Mouse (Mus musculus) forebrain, embryonic 14.5 days (tissue): ENCODE measurements around the gene Elp5. TPM values are rescaled to one million over a fixed set of nuclear protein-coding genes. Genes with fewer than 3 reads are reported as not detected.

ENCODE experiments used
- ATAC-seq: fragments of 200-750 bp; cut with Nextera tagmentation; 2 replicates; pipeline ENCODE4 v1.8.0; 2017; ENCODE audit warnings: mild to moderate bottlenecking, moderate library complexity
- DNase-seq: peaks from one replicate; pipeline ENCODE4 v3.0.0-alpha.2; 2015; ENCODE audit warnings: low spot score
- H3K27ac ChIP-seq: fragments of 300-500 bp; sonication (generic); 2 replicates; pipeline ENCODE4 v1.5.1; 2014; ENCODE audit warnings: low read depth, mild to moderate bottlenecking, control low read depth, low read length, moderate library complexity
- H3K27me3 ChIP-seq: fragments of 300-500 bp; sonication (generic); replicated peaks from 2 replicates; pipeline ENCODE4 v1.6.1; 2014; ENCODE audit warnings: low read length, control low read depth, mixed read lengths; ENCODE audit not compliant: control insufficient read depth, insufficient read depth
- H3K36me3 ChIP-seq: fragments of 300-500 bp; sonication (generic); 2 replicates; pipeline ENCODE4 v1.6.1; 2014; ENCODE audit warnings: low read length, control low read depth; ENCODE audit not compliant: control insufficient read depth, insufficient read depth
- H3K4me1 ChIP-seq: fragments of 300-500 bp; sonication (generic); 2 replicates; pipeline ENCODE4 v1.6.1; 2014; ENCODE audit warnings: antibody characterized with exemption, low read length, control low read depth; ENCODE audit not compliant: control insufficient read depth, insufficient read depth
- H3K4me2 ChIP-seq: fragments of 300-500 bp; sonication (generic); 2 replicates; pipeline ENCODE4 v1.6.1; 2014; ENCODE audit warnings: mild to moderate bottlenecking, control low read depth, low read length
- H3K4me3 ChIP-seq: fragments of 300-500 bp; sonication (generic); 2 replicates; pipeline ENCODE4 v1.5.1; 2014; ENCODE audit warnings: low read depth, low read length, control low read depth
- H3K9ac ChIP-seq: fragments of 300-500 bp; sonication (generic); 2 replicates; pipeline ENCODE4 v1.6.1; 2014; ENCODE audit warnings: mild to moderate bottlenecking, low read length, control low read depth, moderate library complexity
- H3K9me3 ChIP-seq: fragments of 300-500 bp; sonication (generic); replicated peaks from 2 replicates; pipeline ENCODE4 v1.6.1; 2016; ENCODE audit warnings: low read length, control low read depth, mixed read lengths; ENCODE audit not compliant: control insufficient read depth
- WGBS: fragments of 180-500 bp; shearing (Covaris S2); extraction: QIAGEN DNeasy Blood & Tissue Kit; methylation state at CpG from one replicate; pipeline ENCODE4 v1.1.7; 2014; 5-methylcytosine and 5-hydroxymethylcytosine counted together
- polyA plus RNA-seq: library from polyadenylated mRNA; unstranded; fragments of >200 nt; fragmentation: Nextera tagmentation; extraction: Ambion mirVana; gene quantifications from 2 replicates; pipeline ENCODE4 v1.2.1, GENCODE M21; 2014

The Elp5 gene
- polyA plus RNA-seq, 1 experiment from 2014 or later = 203 TPM

DNA sequence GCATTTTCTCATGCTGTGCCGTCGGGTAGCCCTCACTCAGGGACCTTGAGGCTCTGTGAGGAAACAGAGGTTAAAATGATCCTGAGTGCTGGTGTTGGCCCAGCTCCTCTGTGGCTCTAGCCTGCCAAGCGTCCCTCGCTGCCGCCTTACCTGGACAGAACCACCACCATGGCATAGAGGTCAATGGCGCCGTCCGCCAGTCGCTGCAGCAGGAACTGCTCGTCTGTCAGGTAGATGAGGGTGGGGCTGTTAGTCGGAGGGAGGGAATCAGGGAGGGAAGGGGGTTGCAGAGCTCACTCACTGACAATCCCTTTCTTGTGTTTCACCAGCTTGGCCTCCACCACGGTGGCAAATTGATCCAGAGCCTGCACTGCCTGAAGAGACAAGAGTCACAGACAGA is 28.2 kb upstream of the Elp5 start:
- DNase-seq (no peak), ATAC-seq (no peak)
- H3K4me2 ChIP-seq = no peak overlapping the region
- no peak overlapping the region for H3K9ac ChIP-seq
- peaks cover 3% of the 10 kb centered on the region; the same call in 1 of the 2 replicates for H3K4me1 ChIP-seq
- H3K27ac ChIP-seq = no peak overlapping the region
- no peaks in the 10 kb centered on the region for H3K27me3 ChIP-seq
- 90% methylated on average over 12 of the region's 12 CpGs for WGBS
- H3K36me3 ChIP-seq = peaks cover 85% of the 10 kb centered on the region
- H3K9me3 ChIP-seq = no peaks in the 10 kb centered on the region
- H3K4me3 ChIP-seq = no peak overlapping the region

DNA sequence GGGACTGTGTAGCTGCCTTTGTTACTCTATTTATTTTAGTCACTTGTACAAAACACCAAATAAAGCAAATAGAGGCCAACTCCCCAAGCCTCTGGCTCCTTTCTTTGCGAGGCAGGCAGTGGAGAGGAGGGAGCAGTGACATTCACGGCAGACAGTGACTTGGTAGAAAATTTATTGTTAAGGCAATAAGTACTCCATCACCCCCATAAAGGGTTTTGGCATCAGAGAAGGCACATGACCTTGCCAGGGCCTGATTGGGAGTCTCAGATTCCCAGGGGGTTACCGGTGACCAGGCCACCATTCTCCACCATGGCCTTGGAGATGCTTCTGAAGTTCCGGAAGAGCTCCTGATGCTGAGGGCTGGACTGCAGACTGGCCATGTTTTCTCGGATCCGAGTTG is 27.7 kb upstream of the Elp5 start:
- WGBS = 92% methylated on average over 6 of the region's 6 CpGs

DNA sequence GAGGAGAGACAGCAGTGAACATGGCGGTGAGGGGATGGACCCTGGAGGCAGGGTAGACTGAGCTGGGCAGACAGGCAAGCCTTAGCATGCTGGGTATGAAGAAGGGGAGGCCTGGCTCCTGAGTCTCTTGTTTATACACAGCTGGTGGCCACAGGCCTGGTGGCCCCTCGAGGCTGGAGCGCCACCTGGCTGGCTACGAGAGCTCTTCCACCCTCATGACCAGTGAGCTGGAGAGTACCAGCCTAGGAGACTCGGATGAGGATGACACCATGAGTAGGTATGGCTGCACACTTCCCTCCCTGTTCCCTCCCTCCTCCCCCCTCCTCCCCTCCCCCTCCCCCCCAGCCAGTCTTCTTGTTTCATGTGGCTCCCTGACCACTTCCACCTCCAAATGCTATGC is 23.2 kb upstream of the Elp5 start:
- Histone ChIP-seq H3K27me3 (no peaks in the 10 kb centered on the region), H3K4me2 (no peak overlapping the region), H3K36me3 (peaks cover 64% of the 10 kb centered on the region), H3K9me3 (no peaks in the 10 kb centered on the region), H3K27ac (no peak overlapping the region), H3K4me1 (peaks cover 22% of the 10 kb centered on the region), H3K9ac (no peak overlapping the region), H3K4me3 (no peak overlapping the region)
- 53% methylated on average over 5 of the region's 5 CpGs for WGBS
- DNase-seq (no peak), ATAC-seq (no peak)

More for the DNA sequence above, 27.7 kb upstream of the Elp5 start:
- no peak overlapping the region for H3K4me2 ChIP-seq
- no peak overlapping the region for H3K9ac ChIP-seq
- H3K4me1 ChIP-seq = peaks cover 3% of the 10 kb centered on the region; the same call in 1 of the 2 replicates
- no peak overlapping the region for H3K27ac ChIP-seq
- DNase-seq (no peak), ATAC-seq (no peak)
- no peak overlapping the region for H3K4me3 ChIP-seq
- no peaks in the 10 kb centered on the region for H3K9me3 ChIP-seq
- H3K36me3 ChIP-seq = peaks cover 90% of the 10 kb centered on the region
- no peaks in the 10 kb centered on the region for H3K27me3 ChIP-seq

DNA sequence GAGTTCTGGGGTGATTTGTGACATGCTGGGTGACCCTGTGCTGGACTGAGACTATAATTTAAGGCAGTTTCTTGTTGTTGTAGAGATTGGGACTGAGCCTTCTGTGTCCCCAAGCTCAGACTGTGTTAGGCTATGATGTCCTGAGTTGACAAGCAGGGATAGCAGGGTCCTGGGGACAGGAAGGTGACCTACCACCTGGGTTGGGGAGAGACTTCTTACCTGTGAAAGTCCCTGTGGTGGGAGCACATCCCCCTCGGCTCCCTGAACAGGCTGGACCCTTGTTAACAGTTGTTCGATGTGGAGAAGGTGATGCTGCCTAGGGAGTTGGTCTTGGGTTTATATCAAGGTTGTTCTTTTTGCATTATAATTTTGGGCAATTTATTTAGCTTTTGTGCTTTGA is 20.2 kb upstream of the Elp5 start:
- H3K36me3 ChIP-seq = peaks cover 58% of the 10 kb centered on the region
- H3K9me3 ChIP-seq = no peaks in the 10 kb centered on the region
- WGBS = 91% methylated on average over 2 of the region's 2 CpGs
- no peak overlapping the region for H3K27ac ChIP-seq
- no peak overlapping the region for H3K9ac ChIP-seq
- peaks cover 28% of the 10 kb centered on the region for H3K4me1 ChIP-seq
- peak overlapping the region; percentile 85 for H3K4me2 ChIP-seq
- ATAC-seq (no peak), DNase-seq (no peak)
- H3K4me3 ChIP-seq = 0 out of 2 replicates have a peak overlapping the region, but pooled peaks have one; percentile 66
- no peaks in the 10 kb centered on the region for H3K27me3 ChIP-seq

DNA sequence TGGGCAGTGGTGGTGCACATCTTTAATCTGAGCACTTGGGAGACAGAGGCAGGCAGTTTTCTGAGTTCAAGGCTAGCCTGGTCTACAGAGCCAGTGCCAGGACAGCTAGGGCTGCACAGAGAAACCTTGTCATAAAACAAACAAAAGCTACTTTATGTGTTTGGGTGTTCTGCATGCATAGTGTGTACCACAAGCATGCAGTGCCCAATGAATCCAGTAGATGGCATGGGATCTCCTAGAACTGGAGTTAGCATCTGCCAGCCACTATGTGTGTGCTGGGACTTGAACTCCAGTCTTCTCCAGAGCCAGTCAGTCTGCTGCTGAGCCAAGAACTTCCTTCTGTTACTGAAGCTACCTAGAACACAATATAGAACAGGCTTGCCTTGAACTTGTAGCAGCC is 19.5 kb upstream of the Elp5 start:
- DNase-seq (peak; percentile 66), ATAC-seq (no peak)
- H3K4me3 ChIP-seq = peak overlapping the region; percentile 66
- peak overlapping the region; percentile 85 for H3K4me2 ChIP-seq
- H3K27ac ChIP-seq = no peak overlapping the region
- H3K27me3 ChIP-seq = no peaks in the 10 kb centered on the region
- H3K9ac ChIP-seq = peak overlapping the region; percentile 82
- peaks cover 52% of the 10 kb centered on the region for H3K36me3 ChIP-seq
- peaks cover 29% of the 10 kb centered on the region for H3K4me1 ChIP-seq
- no peaks in the 10 kb centered on the region for H3K9me3 ChIP-seq

DNA sequence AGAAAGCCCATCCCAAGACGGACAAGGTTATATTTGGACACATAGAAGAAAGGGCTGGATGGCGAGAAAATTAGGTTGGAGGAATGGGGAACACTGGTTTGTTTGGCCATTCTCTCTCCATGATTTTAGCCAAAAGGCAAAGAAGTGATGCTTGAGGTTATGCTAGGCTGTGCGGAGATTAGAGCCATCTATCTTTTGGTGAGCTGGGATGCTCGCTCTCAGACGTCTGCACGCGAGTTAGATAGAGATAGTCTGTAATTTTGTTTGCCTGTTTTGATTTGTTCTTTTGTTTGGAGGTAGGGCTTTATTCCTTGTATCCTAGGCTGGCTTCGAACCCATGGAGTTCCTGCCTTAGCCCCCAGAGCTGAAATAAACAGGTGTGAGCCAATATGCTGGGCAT is 18.8 kb upstream of the Elp5 start:
- peak overlapping the region; percentile 94; the same call in 1 of the 2 replicates for H3K27ac ChIP-seq
- DNase-seq = no peak
- H3K9me3 ChIP-seq = no peaks in the 10 kb centered on the region
- H3K4me3 ChIP-seq = peak overlapping the region; percentile 66
- H3K4me2 ChIP-seq = peak overlapping the region; percentile 85
- ATAC-seq = no peak
- H3K27me3 ChIP-seq = no peaks in the 10 kb centered on the region
- 11% methylated on average over 8 of the region's 8 CpGs for WGBS
- peaks cover 45% of the 10 kb centered on the region for H3K36me3 ChIP-seq
- H3K9ac ChIP-seq = peak overlapping the region; percentile 82
- peaks cover 29% of the 10 kb centered on the region for H3K4me1 ChIP-seq

DNA sequence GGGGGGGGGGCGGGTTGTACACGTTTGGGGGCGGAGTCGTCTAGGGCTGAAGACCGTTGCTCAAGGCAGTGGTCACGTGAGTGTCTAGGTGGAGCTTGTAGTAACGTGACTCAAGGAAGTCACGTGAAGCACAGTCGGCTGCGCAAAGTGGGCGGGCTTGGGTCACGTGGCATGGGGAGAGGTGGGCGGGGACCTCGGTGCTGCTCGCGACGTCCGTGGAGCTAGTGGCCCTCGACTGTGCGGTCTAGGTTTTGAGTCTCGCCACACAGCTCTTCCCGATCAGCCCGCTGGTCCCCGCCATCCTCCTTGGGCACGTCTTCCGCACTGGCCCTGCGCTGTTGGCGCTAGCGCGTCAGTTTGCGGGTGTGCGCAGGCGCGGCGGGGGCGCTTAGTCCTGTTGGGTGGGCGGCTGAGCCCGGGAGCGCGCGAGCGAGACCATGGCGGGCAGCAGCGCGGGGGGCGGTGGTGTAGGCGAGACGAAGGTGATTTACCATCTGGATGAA is 18.1 kb upstream of the Elp5 start, which contains the start of gene Dvl2:
Gene Dvl2, plus strand, starts transcription at position 200 of the 503 bp plus-strand sequence.
- peak; percentile 69 for ATAC-seq

DNA sequence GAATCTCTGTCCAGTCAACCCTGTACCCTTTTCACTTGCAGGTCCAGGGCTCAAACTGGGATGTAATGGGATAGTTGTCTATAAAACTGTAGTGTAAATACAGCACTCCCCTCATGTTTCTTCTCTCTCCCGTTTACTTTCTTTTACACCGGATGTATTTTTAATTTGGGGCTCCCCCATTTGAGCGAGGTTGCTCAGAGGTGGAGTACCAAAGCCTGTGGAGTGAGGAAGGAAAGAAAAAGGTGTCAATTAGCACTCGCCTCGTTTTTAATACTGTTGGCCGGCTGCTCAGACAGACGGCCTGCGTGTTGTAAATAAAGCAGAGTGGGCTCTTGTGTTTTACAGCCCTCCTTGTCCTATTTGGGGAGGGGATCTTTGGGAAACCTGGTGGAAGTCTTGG is 17.3 kb upstream of the Elp5 start:
- Histone ChIP-seq H3K4me1 (peaks cover 31% of the 10 kb centered on the region), H3K9me3 (no peaks in the 10 kb centered on the region), H3K27ac (no peak overlapping the region), H3K4me2 (no peak overlapping the region), H3K9ac (no peak overlapping the region), H3K4me3 (0 out of 2 replicates have a peak overlapping the region, but pooled peaks have one; percentile 66), H3K36me3 (peaks cover 31% of the 10 kb centered on the region), H3K27me3 (no peaks in the 10 kb centered on the region)
- ATAC-seq = no peak
- whole genome bisulfite sequencing = 78% methylated on average over 8 of the region's 8 CpGs
- DNase-seq = no peak

More for the DNA sequence above, 18.1 kb upstream of the Elp5 start, which contains the start of gene Dvl2:
- Histone ChIP-seq H3K27me3 (no peaks in the 10 kb centered on the region), H3K4me3 (peak within 1 kb of the TSS; percentile 66), H3K27ac (peak within 1 kb of the TSS; percentile 94), H3K9me3 (no peaks in the 10 kb centered on the region), H3K4me1 (peaks cover 29% of the 10 kb centered on the region), H3K4me2 (peak within 1 kb of the TSS; percentile 85), H3K36me3 (peaks cover 38% of the 10 kb centered on the region), H3K9ac (peak within 1 kb of the TSS; percentile 82)
- WGBS = under 1% methylated on average over 44 of the region's 48 CpGs
- DNase-seq = peak; percentile 98

DNA sequence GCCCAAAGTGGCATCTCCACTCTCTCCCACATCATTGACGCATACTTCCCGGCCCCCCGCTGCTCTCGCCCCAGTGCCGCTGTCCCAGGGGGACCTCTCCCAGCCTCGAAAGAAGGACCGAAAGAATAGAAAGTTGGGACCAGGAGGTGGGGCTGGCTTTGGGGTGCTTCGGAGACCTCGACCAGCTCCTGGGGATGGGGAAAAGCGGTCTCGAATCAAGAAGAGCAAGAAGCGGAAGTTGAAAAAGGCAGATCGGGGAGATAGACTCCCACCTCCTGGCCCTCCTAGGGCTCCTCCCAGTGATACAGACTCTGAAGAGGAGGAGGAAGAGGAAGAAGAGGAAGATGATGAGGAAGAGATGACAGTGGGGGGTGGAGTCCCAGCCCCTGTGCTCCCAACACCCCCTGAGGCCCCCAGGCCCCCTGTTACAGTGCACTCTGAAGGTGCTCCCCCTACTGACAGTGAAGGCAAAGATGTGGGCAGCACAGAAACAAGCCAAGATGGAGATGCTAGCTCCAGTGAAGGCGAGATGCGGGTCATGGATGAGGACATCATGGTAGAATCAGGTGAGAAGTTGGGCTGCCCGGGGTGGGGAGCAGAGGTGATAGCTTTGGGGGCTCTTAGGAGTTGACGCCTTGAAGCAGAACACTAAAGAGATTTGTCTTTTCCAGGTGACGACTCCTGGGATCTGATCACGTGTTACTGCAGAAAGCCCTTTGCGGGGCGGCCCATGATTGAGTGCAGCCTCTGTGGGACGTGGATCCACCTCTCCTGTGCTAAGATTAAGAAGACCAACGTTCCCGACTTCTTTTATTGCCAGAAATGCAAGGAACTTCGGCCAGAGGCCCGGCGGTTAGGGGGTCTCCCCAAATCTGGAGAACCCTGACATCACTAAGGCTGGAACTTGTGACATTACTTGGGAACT is 16.5 kb upstream of the Elp5 start:
- Histone ChIP-seq H3K4me3 (0 out of 2 replicates have a peak overlapping the region, but pooled peaks have one; percentile 2), H3K4me1 (peaks cover 31% of the 10 kb centered on the region), H3K27ac (no peak overlapping the region), H3K9me3 (no peaks in the 10 kb centered on the region), H3K36me3 (peaks cover 36% of the 10 kb centered on the region), H3K27me3 (no peaks in the 10 kb centered on the region), H3K4me2 (no peak overlapping the region), H3K9ac (no peak overlapping the region)
- 92% methylated on average over 27 of the region's 27 CpGs for WGBS
- DNase-seq (no peak), ATAC-seq (no peak)
